Mouse (Mus musculus) midbrain, embryonic 11.5 days (tissue): ENCODE results near the gene Plpp3. TPM values are rescaled to one million over a fixed set of nuclear protein-coding genes. Genes with fewer than 3 reads are reported as not detected.

Experiments used
- ATAC-seq: fragments of 200-750 bp; cut with Nextera tagmentation; 2 replicates; pipeline ENCODE4 v1.8.0; 2017; ENCODE audit warnings: moderate TSS enrichment, moderate library complexity; ENCODE audit not compliant: low FRiP score
- DNase-seq: peaks from one replicate; pipeline ENCODE4 v3.0.0; 2015; ENCODE audit warnings: low spot score; ENCODE audit errors: missing footprints
- H3K27ac ChIP-seq: fragments of 300-500 bp; sonication (generic); 2 replicates; pipeline ENCODE4 v1.5.1; 2014; ENCODE audit warnings: low read depth, low read length
- H3K27me3 ChIP-seq: fragments of 300-500 bp; sonication (generic); 2 replicates; pipeline ENCODE4 v1.6.1; 2014; ENCODE audit warnings: mild to moderate bottlenecking, low read length, moderate library complexity, mixed read lengths; ENCODE audit not compliant: control insufficient read depth, insufficient read depth
- H3K36me3 ChIP-seq: fragments of 300-500 bp; sonication (generic); 2 replicates; pipeline ENCODE4 v1.6.1; 2014; ENCODE audit warnings: mild to moderate bottlenecking, low read length, moderate library complexity, mixed read lengths; ENCODE audit not compliant: control insufficient read depth, insufficient read depth
- H3K4me1 ChIP-seq: fragments of 300-500 bp; sonication (generic); 2 replicates; pipeline ENCODE4 v1.6.1; 2014; ENCODE audit warnings: low read length; ENCODE audit not compliant: control insufficient read depth, insufficient read depth
- H3K4me2 ChIP-seq: fragments of 300-500 bp; sonication (generic); 2 replicates; pipeline ENCODE4 v1.6.1; 2014; ENCODE audit warnings: mild to moderate bottlenecking, moderate library complexity
- H3K4me3 ChIP-seq: fragments of 300-500 bp; sonication (generic); 2 replicates; pipeline ENCODE4 v1.5.1; 2014; ENCODE audit warnings: low read depth, low read length
- H3K9ac ChIP-seq: fragments of 300-500 bp; sonication (generic); 2 replicates; pipeline ENCODE4 v1.6.1; 2014; ENCODE audit warnings: low read length
- H3K9me3 ChIP-seq: fragments of 300-500 bp; sonication (generic); 2 replicates; pipeline ENCODE4 v1.6.1; 2016; ENCODE audit warnings: low read length; ENCODE audit not compliant: control insufficient read depth
- WGBS: fragments of 180-500 bp; shearing (Covaris S2); extraction: QIAGEN DNeasy Blood & Tissue Kit; methylation state at CpG from one replicate; pipeline ENCODE4 v1.1.7; 2014; 5-methylcytosine and 5-hydroxymethylcytosine counted together
- polyA plus RNA-seq: library from polyadenylated mRNA; unstranded; fragments of >200 nt; fragmentation: Nextera tagmentation; extraction: Ambion mirVana; gene quantifications from 2 replicates; pipeline ENCODE4 v1.2.1, GENCODE M21; 2014

Plpp3 gene
- polyA plus RNA-seq, 1 experiment from 2014 or later: 46.3 TPM

DNA sequence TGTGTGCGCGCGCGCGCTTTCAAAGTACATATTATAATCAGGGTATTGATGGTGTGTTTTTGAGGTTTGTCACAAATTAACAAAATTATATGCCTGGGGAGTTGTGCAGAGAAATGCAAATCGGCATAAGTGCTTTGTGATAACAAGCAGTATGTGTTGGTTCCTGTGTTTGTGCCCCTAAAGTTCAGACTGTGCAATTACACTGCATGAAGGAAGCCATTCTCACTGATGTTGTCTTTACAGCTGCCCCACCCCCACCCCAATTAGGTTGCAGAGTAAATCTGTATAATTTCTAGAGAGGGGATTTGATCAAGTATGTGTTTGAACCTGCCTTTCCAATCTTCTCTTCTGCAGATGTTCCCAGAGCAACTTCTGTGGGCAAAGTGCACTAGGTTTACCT is 7.8 kb downstream of the Plpp3 start:
- H3K27me3 ChIP-seq: no peaks in the 10 kb centered on the region
- H3K4me3 ChIP-seq: no peak overlapping the region
- H3K9ac ChIP-seq: no peak overlapping the region
- 95% methylated on average over 6 of the region's 6 CpGs for WGBS
- ATAC-seq (no peak), DNase-seq (no peak)
- H3K4me2 ChIP-seq: no peak overlapping the region
- no peak overlapping the region for H3K27ac ChIP-seq
- peaks cover 5% of the 10 kb centered on the region; the same call in 1 of the 2 replicates for H3K36me3 ChIP-seq
- H3K4me1 ChIP-seq: peaks cover 26% of the 10 kb centered on the region
- no peaks in the 10 kb centered on the region for H3K9me3 ChIP-seq

- whole genome bisulfite sequencing: 30% methylated on average over 7 of the region's 7 CpGs
- no peaks in the 10 kb centered on the region for H3K27me3 ChIP-seq
- peak; percentile 91 for DNase-seq
- peaks cover 38% of the 10 kb centered on the region for H3K4me1 ChIP-seq
- no peaks in the 10 kb centered on the region for H3K36me3 ChIP-seq
- no peaks in the 10 kb centered on the region for H3K9me3 ChIP-seq
- peak overlapping the region; percentile 96 for H3K27ac ChIP-seq
- H3K4me3 ChIP-seq: no peak overlapping the region
- H3K4me2 ChIP-seq: peak overlapping the region; percentile 41
- no peak for ATAC-seq
- peak overlapping the region; percentile 28; the same call in 1 of the 2 replicates for H3K9ac ChIP-seq
These were observed 12.0 kb downstream of the Plpp3 start for GRCm38 (mm10) chr4:105169093-105169571.

GRCm38 (mm10) chr4:105169826-105170810 is 13.0 kb downstream of the Plpp3 start:
- H3K27me3 ChIP-seq: no peaks in the 10 kb centered on the region
- H3K4me1 ChIP-seq: peaks cover 38% of the 10 kb centered on the region
- no peak overlapping the region for H3K4me3 ChIP-seq
- peak overlapping the region; percentile 41 for H3K4me2 ChIP-seq
- H3K9me3 ChIP-seq: no peaks in the 10 kb centered on the region
- H3K9ac ChIP-seq: peak overlapping the region; percentile 28; the same call in 1 of the 2 replicates
- 22% methylated on average over 16 of the region's 16 CpGs for WGBS
- peaks cover 3% of the 10 kb centered on the region; the same call in 1 of the 2 replicates for H3K36me3 ChIP-seq
- peak overlapping the region; percentile 96 for H3K27ac ChIP-seq
- peak; percentile 91 for DNase-seq
- ATAC-seq: peak; percentile 48

DNA sequence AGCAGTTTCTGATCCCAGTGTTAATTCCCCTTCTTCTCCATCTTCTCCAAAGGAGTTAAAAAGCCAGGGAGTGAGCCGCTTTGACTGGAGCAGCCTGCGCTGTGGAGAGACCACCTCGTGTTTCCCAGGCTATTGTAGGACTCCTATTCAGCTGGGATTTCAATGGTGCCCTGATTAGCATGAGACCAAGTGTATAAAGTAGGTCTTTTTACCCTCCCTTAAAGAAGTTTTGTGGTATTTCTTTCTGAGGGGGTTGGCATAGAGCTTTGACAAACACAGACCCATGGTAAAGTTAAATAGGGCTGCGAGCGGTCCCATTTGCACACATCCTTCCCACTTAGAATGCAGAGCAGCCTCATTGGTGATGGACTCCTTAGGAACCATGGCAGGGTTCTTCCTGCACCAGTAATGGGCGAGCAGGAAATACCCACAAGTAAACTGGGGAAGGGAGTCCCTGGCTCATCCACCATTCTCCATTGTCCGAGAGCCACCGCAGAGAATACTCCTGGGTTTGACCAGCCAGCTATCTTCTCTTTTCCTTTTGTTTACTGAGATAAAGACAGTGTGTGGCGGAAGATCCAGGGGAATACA is 13.8 kb downstream of the Plpp3 start:
- Histone ChIP-seq H3K27me3 (no peaks in the 10 kb centered on the region), H3K36me3 (peaks cover 3% of the 10 kb centered on the region; the same call in 1 of the 2 replicates), H3K9me3 (no peaks in the 10 kb centered on the region), H3K27ac (peak overlapping the region; percentile 96), H3K4me3 (0 out of 2 replicates have a peak overlapping the region, but pooled peaks have one; percentile 0), H3K4me1 (peaks cover 38% of the 10 kb centered on the region), H3K9ac (peak overlapping the region; percentile 54), H3K4me2 (peak overlapping the region; percentile 41)
- WGBS: 11% methylated on average over 9 of the region's 9 CpGs
- DNase-seq: peak; percentile 96
- ATAC-seq: peak; percentile 94

- H3K9me3 ChIP-seq: no peaks in the 10 kb centered on the region
- DNase-seq (no peak), ATAC-seq (no peak)
- peak overlapping the region; percentile 41 for H3K4me2 ChIP-seq
- peaks cover 38% of the 10 kb centered on the region for H3K4me1 ChIP-seq
- no peaks in the 10 kb centered on the region for H3K27me3 ChIP-seq
- 0 out of 2 replicates have a peak overlapping the region, but pooled peaks have one; percentile 0 for H3K4me3 ChIP-seq
- H3K9ac ChIP-seq: peak overlapping the region; percentile 54
- peak overlapping the region; percentile 96 for H3K27ac ChIP-seq
- 46% methylated on average over 3 of the region's 3 CpGs for WGBS
- peaks cover 3% of the 10 kb centered on the region; the same call in 1 of the 2 replicates for H3K36me3 ChIP-seq
These were observed 14.3 kb downstream of the Plpp3 start for GRCm38 (mm10) chr4:105171432-105171831.

- WGBS: 90% methylated on average over 4 of the region's 4 CpGs
These were observed 17.6 kb downstream of the Plpp3 start for GRCm38 (mm10) chr4:105174778-105175177.

DNA sequence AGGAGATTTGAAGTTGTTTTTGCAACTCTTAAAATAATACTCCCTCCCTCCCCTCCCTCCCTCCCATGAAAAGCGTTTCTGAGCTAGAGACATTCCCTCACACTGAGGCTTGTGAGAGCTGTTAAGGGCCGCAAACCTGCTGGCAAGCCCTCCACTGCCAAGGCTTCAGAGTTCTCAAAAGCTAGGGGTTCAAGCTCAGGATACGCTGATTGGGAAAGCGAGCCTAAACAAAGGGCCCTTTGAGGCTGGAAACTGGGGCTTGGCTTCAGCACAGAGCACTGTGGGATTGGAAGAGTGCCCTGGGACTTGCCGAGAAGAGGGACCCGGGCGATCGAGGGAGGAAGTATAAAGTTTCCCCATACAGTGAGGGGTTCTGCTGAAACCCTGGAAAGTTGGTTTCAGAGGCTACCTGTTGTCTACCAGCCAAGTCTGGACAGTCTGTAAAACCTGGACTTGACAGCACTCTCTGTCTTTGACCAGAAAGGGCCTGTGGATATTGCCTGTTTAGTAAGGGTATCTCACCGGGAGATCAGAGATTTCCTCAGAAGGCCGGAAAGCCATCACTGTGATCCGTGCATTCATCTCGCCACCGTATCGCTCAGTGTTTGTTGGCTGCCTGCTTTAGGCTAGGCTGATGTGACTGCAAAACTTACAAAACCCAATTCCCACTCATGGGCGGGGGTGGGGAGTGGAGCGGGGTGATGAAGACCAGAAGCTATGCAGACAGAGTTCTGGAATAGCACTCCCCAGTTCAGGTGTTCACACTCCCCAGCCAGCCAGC is 18.3 kb downstream of the Plpp3 start:
- DNase-seq: no peak
- H3K36me3 ChIP-seq: peaks cover 3% of the 10 kb centered on the region; the same call in 1 of the 2 replicates
- peaks cover 26% of the 10 kb centered on the region for H3K4me1 ChIP-seq
- no peaks in the 10 kb centered on the region for H3K27me3 ChIP-seq
- H3K9me3 ChIP-seq: no peaks in the 10 kb centered on the region
- 61% methylated on average over 16 of the region's 16 CpGs for WGBS
- H3K9ac ChIP-seq: no peak overlapping the region
- H3K4me2 ChIP-seq: no peak overlapping the region
- H3K27ac ChIP-seq: no peak overlapping the region
- H3K4me3 ChIP-seq: no peak overlapping the region
- ATAC-seq: no peak

More at GRCm38 (mm10) chr4:105174778-105175177, 17.6 kb downstream of the Plpp3 start:
- ATAC-seq (no peak), DNase-seq (no peak)
- no peak overlapping the region for H3K9ac ChIP-seq
- H3K4me3 ChIP-seq: no peak overlapping the region
- H3K27me3 ChIP-seq: no peaks in the 10 kb centered on the region
- peaks cover 26% of the 10 kb centered on the region for H3K4me1 ChIP-seq
- no peak overlapping the region for H3K4me2 ChIP-seq
- no peaks in the 10 kb centered on the region for H3K9me3 ChIP-seq
- H3K27ac ChIP-seq: no peak overlapping the region
- H3K36me3 ChIP-seq: peaks cover 3% of the 10 kb centered on the region; the same call in 1 of the 2 replicates

DNA sequence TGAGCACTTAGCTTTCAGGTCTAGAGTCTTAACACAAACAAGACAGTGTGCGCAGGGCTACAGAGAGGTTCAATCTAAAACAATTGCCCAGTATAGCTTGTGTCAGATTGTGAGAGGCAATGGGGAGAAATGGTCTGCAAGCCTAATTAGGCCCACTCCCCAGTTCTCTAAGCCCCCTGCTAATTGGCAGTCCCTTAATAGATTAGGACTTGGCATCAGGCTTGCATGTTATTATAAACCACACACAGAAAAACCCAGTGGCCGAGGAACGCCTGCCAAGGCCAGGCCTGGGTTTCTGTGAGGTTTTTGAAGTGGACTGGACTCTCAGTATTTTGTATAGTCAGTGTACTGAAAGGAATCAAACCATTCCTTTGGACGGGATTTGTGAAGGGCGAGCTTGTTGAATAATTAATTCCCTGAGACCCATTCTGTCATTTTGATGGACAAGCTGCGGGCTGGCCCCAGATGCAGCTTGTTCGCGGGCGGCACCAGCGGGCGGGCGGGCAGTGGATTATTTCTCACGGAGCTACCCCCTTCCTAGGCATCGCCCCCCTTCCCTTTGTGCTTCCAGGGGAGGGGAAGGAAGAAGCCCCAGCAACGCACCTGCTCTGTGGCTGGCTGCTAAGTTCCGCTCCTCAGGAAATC is 24.0 kb downstream of the Plpp3 start:
- no peak overlapping the region for H3K4me3 ChIP-seq
- peak overlapping the region; percentile 27 for H3K4me2 ChIP-seq
- H3K36me3 ChIP-seq: no peaks in the 10 kb centered on the region
- ATAC-seq: peak; percentile 92
- H3K4me1 ChIP-seq: peaks cover 34% of the 10 kb centered on the region
- 11% methylated on average over 16 of the region's 16 CpGs for WGBS
- H3K27me3 ChIP-seq: no peaks in the 10 kb centered on the region
- peak overlapping the region; percentile 41 for H3K9ac ChIP-seq
- H3K9me3 ChIP-seq: no peaks in the 10 kb centered on the region
- peak; percentile 93 for DNase-seq
- peak overlapping the region; percentile 91 for H3K27ac ChIP-seq
